Mouse (Mus musculus): ENCODE results near the gene Paqr5. TPM values are rescaled to one million over a fixed set of nuclear protein-coding genes. Genes with fewer than 3 reads are reported as not detected.

The Paqr5 gene
- 0.93 and 1.6 TPM in 2 replicates for polyA plus RNA-seq (2011; ENCODE audit: insufficient read depth, insufficient read length, low read depth, missing spikeins)

DNA sequence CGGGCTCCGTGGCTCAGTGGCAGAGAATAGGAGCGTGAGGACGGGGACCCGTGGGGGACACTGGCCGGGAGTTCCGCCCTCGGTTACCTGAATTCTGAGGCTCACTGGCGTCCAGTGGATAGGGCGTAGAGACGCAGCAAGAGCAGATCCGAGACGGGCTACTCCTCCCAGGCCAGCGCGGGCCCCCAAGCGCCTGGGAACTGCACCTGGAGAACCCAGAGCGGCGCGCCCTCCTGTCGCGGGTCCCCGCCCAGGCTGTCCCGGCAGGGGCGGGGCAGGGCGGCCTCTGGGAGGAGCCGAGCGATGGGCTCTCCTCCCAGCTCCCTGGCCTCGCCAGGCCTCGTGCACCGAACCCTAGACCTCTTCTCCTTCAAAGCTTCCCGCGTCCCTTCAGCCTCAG is at the start of gene Paqr5:
Gene Paqr5, minus strand, starts transcription at position 257 of the 400 bp plus-strand sequence.
- Histone ChIP-seq H3K9ac (ENCODE audit: low read depth, poor library complexity, severe bottlenecking) (peak within 1 kb of the TSS; percentile 72), H3K9me3 (replicated peaks; ENCODE audit: control insufficient read depth, insufficient read depth, low read length, poor library complexity, severe bottlenecking) (no peaks in the 10 kb centered on the region), H3K27me3 (ENCODE audit: control insufficient read depth, insufficient read depth, low read length, poor library complexity, severe bottlenecking) (no peaks in the 10 kb centered on the region), H3K36me3 (ENCODE audit: control insufficient read depth, insufficient read depth, low read length, poor library complexity, severe bottlenecking) (no peaks in the 10 kb centered on the region), H3K27ac (ENCODE audit: insufficient read depth, low read length) (no peak within 1 kb of the TSS), H3K4me3 (ENCODE audit: low read depth, low read length) (peak within 1 kb of the TSS; percentile 87), H3K4me1 (ENCODE audit: control insufficient read depth, insufficient read depth, low read length) (no peaks in the 10 kb centered on the region)
- no peak for TF ChIP-seq CTCF (IDR thresholded peaks at IDR 0.05; ENCODE audit: low read depth, low read length)

DNA sequence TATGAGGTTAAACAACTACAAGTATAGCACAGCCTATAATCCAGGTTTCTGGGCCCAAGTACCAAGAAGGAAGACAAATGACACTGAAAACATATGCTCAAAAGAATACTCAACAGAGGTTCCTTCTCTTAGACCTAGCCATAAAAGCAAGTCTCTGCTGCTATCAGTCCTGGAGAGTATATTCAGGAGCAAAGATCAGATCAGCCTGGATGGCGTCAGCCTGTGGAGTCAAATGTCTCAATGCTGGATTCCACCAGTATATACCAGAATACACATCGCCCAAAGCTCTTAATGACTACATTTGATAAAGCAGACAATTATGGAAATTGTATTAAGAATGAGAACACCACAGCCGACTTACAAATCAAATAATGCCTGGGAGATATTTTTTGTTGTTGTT is 35.6 kb upstream of the Paqr5 start:
- Histone ChIP-seq H3K4me1 (ENCODE audit: control insufficient read depth, insufficient read depth, low read length) (no peaks in the 10 kb centered on the region), H3K27me3 (ENCODE audit: control insufficient read depth, insufficient read depth, low read length, poor library complexity, severe bottlenecking) (no peaks in the 10 kb centered on the region), H3K4me3 (ENCODE audit: low read depth, low read length) (no peak overlapping the region), H3K36me3 (ENCODE audit: control insufficient read depth, insufficient read depth, low read length, poor library complexity, severe bottlenecking) (no peaks in the 10 kb centered on the region), H3K27ac (ENCODE audit: insufficient read depth, low read length) (no peak overlapping the region), H3K9ac (ENCODE audit: low read depth, poor library complexity, severe bottlenecking) (no peak overlapping the region), H3K9me3 (replicated peaks; ENCODE audit: control insufficient read depth, insufficient read depth, low read length, poor library complexity, severe bottlenecking) (no peaks in the 10 kb centered on the region)
- TF ChIP-seq EP300 (IDR thresholded peaks at IDR 0.05; ENCODE audit: insufficient read depth, low read depth, low read length) = no peak
- TF ChIP-seq POLR2A (IDR thresholded peaks at IDR 0.05; ENCODE audit: insufficient read depth, low read length) = no peak
- no peak for TF ChIP-seq CTCF (IDR thresholded peaks at IDR 0.05; ENCODE audit: low read depth, low read length)

DNA sequence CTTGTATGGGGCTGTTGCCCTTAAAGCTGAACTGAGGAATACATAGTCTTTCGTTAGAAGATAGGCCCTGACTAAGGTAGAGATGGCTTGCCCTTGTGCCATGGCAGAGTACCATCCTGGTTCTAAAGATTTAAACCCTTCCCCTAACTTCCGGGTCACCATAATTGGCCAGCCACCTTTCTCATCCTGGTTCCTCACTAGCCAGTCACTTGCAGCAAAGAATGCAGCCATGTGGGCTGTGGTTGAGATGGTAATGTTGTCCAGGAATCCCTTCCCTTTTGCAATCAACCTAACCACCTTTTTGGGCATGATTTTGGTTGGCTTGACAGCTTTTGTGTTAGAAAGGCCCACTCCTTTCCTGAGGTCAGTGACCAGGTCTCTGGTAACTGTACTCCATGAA is 33.8 kb upstream of the Paqr5 start:
- Histone ChIP-seq H3K27me3 (ENCODE audit: control insufficient read depth, insufficient read depth, low read length, poor library complexity, severe bottlenecking) (no peaks in the 10 kb centered on the region), H3K9me3 (replicated peaks; ENCODE audit: control insufficient read depth, insufficient read depth, low read length, poor library complexity, severe bottlenecking) (no peaks in the 10 kb centered on the region)
- TF ChIP-seq EP300 (IDR thresholded peaks at IDR 0.05; ENCODE audit: insufficient read depth, low read depth, low read length) (no peak), POLR2A (IDR thresholded peaks at IDR 0.05; ENCODE audit: insufficient read depth, low read length) (no peak), CTCF (IDR thresholded peaks at IDR 0.05; ENCODE audit: low read depth, low read length) (no peak)

DNA sequence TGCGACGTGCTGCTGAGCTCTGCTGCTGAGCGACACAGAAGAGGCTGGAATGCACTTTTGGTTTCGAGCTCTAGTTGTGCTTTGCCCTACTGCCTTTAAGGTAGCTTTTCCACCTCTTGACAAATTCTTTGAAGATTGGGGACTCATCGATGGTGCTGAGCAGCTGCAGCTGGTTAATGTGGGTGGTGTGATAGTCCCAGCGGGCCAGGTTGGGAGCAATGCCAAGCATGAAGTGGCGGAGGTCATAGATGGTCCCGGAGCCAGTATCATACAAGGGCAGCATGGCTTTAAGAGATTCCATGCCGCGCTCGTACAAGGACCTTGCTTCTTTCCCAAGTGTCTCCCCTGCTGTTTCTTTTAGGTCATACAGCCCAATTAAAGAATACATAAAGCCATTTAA is 33.3 kb upstream of the Paqr5 start:
- no peak overlapping the region for H3K4me3 ChIP-seq (ENCODE audit: low read depth, low read length)
- H3K9me3 ChIP-seq (replicated peaks; ENCODE audit: control insufficient read depth, insufficient read depth, low read length, poor library complexity, severe bottlenecking) = no peaks in the 10 kb centered on the region
- TF ChIP-seq POLR2A (IDR thresholded peaks at IDR 0.05; ENCODE audit: insufficient read depth, low read length) (no peak), CTCF (IDR thresholded peaks at IDR 0.05; ENCODE audit: low read depth, low read length) (no peak), EP300 (IDR thresholded peaks at IDR 0.05; ENCODE audit: insufficient read depth, low read depth, low read length) (no peak)
- H3K27ac ChIP-seq (ENCODE audit: insufficient read depth, low read length) = no peak overlapping the region
- H3K27me3 ChIP-seq (ENCODE audit: control insufficient read depth, insufficient read depth, low read length, poor library complexity, severe bottlenecking) = no peaks in the 10 kb centered on the region
- H3K36me3 ChIP-seq (ENCODE audit: control insufficient read depth, insufficient read depth, low read length, poor library complexity, severe bottlenecking) = no peaks in the 10 kb centered on the region
- no peaks in the 10 kb centered on the region for H3K4me1 ChIP-seq (ENCODE audit: control insufficient read depth, insufficient read depth, low read length)
- H3K9ac ChIP-seq (ENCODE audit: low read depth, poor library complexity, severe bottlenecking) = no peak overlapping the region

More for the DNA sequence above, 33.8 kb upstream of the Paqr5 start:
- no peak overlapping the region for H3K4me3 ChIP-seq (ENCODE audit: low read depth, low read length)
- no peaks in the 10 kb centered on the region for H3K4me1 ChIP-seq (ENCODE audit: control insufficient read depth, insufficient read depth, low read length)
- no peak overlapping the region for H3K9ac ChIP-seq (ENCODE audit: low read depth, poor library complexity, severe bottlenecking)
- no peaks in the 10 kb centered on the region for H3K36me3 ChIP-seq (ENCODE audit: control insufficient read depth, insufficient read depth, low read length, poor library complexity, severe bottlenecking)
- H3K27ac ChIP-seq (ENCODE audit: insufficient read depth, low read length) = no peak overlapping the region

DNA sequence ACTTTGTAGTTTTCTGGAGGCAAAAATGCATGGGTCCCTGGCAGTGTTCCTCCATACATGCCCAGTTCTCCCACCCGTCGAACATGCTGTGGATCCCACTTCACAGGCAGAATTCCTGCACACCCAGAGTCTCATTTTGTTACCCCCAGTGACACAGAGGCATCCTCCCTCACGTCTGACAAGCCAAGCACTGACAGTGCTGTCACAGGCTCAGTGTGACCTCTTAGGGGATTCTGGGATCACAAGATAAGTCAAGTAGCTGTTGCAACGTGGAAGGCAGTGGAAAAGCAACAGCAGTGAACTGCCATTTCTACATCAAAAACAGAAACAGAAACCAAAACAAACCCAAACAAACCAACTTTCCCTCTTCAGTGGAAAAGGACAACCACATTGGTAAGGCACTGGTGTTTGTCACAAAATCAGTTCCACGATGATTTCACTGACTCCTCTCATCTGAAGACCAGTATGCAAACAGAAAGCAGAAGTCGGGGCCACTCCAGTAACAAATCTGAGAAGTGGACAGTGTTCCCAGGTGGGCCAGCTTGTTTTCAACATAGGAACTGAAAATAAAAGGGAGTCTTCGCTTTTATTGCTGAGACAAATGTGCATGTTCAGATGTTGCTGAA is 31.3 kb upstream of the Paqr5 start:
- H3K9me3 ChIP-seq (replicated peaks; ENCODE audit: control insufficient read depth, insufficient read depth, low read length, poor library complexity, severe bottlenecking) = no peaks in the 10 kb centered on the region
- H3K27me3 ChIP-seq (ENCODE audit: control insufficient read depth, insufficient read depth, low read length, poor library complexity, severe bottlenecking) = no peaks in the 10 kb centered on the region
- no peak overlapping the region for H3K27ac ChIP-seq (ENCODE audit: insufficient read depth, low read length)
- no peak overlapping the region for H3K9ac ChIP-seq (ENCODE audit: low read depth, poor library complexity, severe bottlenecking)
- H3K4me1 ChIP-seq (ENCODE audit: control insufficient read depth, insufficient read depth, low read length) = no peaks in the 10 kb centered on the region
- TF ChIP-seq CTCF (IDR thresholded peaks at IDR 0.05; ENCODE audit: low read depth, low read length) (no peak), EP300 (IDR thresholded peaks at IDR 0.05; ENCODE audit: insufficient read depth, low read depth, low read length) (no peak), POLR2A (IDR thresholded peaks at IDR 0.05; ENCODE audit: insufficient read depth, low read length) (no peak)
- H3K4me3 ChIP-seq (ENCODE audit: low read depth, low read length) = no peak overlapping the region
- no peaks in the 10 kb centered on the region for H3K36me3 ChIP-seq (ENCODE audit: control insufficient read depth, insufficient read depth, low read length, poor library complexity, severe bottlenecking)

DNA sequence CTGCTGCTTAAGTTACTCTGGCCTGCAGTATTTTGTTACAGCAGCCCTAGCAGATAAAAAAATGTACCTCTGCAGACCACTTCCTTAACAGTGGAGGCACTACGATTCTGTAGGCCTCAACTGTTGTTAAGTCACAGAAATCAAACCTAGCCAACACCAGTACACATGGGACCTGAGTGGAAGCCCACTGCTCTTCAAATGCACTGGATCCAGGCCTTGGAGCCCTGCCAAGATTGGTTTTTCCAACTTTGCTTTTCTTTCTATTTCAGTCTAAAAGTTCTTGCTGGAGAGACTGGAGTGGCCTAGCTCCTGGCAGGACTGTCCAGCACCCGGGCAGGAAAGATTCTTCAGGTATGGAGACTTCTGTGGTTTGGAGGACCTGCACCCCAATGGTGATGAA is 29.6 kb upstream of the Paqr5 start:
- Histone ChIP-seq H3K36me3 (ENCODE audit: control insufficient read depth, insufficient read depth, low read length, poor library complexity, severe bottlenecking) (no peaks in the 10 kb centered on the region), H3K4me1 (ENCODE audit: control insufficient read depth, insufficient read depth, low read length) (no peaks in the 10 kb centered on the region), H3K9me3 (replicated peaks; ENCODE audit: control insufficient read depth, insufficient read depth, low read length, poor library complexity, severe bottlenecking) (no peaks in the 10 kb centered on the region), H3K4me3 (ENCODE audit: low read depth, low read length) (no peak overlapping the region), H3K27me3 (ENCODE audit: control insufficient read depth, insufficient read depth, low read length, poor library complexity, severe bottlenecking) (no peaks in the 10 kb centered on the region), H3K27ac (ENCODE audit: insufficient read depth, low read length) (no peak overlapping the region), H3K9ac (ENCODE audit: low read depth, poor library complexity, severe bottlenecking) (no peak overlapping the region)
- no peak for TF ChIP-seq CTCF (IDR thresholded peaks at IDR 0.05; ENCODE audit: low read depth, low read length)
- no peak for TF ChIP-seq POLR2A (IDR thresholded peaks at IDR 0.05; ENCODE audit: insufficient read depth, low read length)
- no peak for TF ChIP-seq EP300 (IDR thresholded peaks at IDR 0.05; ENCODE audit: insufficient read depth, low read depth, low read length)

Measured in ES-Bruce4 (cell line).